ENCODE assay signal across 7 mouse cellular contexts in the genomic region with DNA sequence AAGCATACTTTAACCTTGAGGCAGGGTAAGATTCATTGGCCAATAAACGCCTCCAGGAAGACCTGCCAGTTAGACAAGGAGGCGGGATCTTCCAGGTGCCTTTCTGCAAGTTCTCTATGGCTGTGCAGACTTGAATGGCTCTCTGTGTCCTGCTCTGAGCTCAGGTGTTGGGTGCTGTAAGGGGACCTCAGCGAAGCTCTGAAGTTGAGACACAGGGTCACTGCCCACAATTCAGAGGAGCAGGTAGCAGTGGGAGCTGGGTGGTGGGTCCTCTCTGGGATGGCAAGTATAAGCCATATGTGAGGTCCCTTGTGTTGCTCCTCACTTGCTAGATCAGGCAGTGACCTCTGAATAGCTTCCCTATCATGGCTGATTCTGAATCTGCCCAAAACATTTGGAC.
DNase-seq lines count a peak whose midpoint lies in the region; TF ChIP-seq lines count a peak whose summit lies in the region.
"Not testable (repeated sequence)": the region's sequence is repeated elsewhere in the genome, so short reads cannot be mapped to it uniquely, and the experiment has no call there.

No protein-coding gene starts in this region.

- H3K4me3 ChIP-seq in E14TG2a.4 (replicated peaks; ENCODE audit: low read length) (peak overlapping the region; percentile 78), ES-Bruce4 (ENCODE audit: low read depth, low read length) (peak overlapping the region; percentile 87), ES-E14 (ENCODE audit: insufficient read depth in 1 of 2, low read depth in 1 of 2, low read length in 2 of 2, poor library complexity in 1 of 2, severe bottlenecking in 1 of 2) (peak overlapping the region; percentile 71 to 92)

- DNase-seq in ES-CJ7 (ENCODE audit: low read depth, low spot score) (peak; percentile 67), ES-E14 (ENCODE audit: low read depth, low spot score) (peak; percentile 66), R1 (ENCODE audit: low read depth, low spot score) (peak; percentile 79), ZHBTc4 (ENCODE audit: low read depth, low spot score) (peak; percentile 60)
- peak; percentile 91 for DNase-seq in heart, adult 11 months

- H3K27ac ChIP-seq in ES-Bruce4 (ENCODE audit: insufficient read depth, low read length): peak overlapping the region; percentile 98
- peak overlapping the region; percentile 99 for H3K27ac ChIP-seq in ES-E14 (ENCODE audit: insufficient read depth, low read depth, low read length, poor library complexity, severe bottlenecking)

- TF ChIP-seq EP300 in ES-Bruce4 (IDR thresholded peaks at IDR 0.05; ENCODE audit: insufficient read depth, low read depth, low read length): not testable (repeated sequence)

- H3K27me3 ChIP-seq in E14TG2a.4 (ENCODE audit: insufficient read depth, low read length); ES-Bruce4 (ENCODE audit: control insufficient read depth, insufficient read depth, low read length, poor library complexity, severe bottlenecking): not testable (repeated sequence)

- H3K36me3 ChIP-seq in E14TG2a.4 (ENCODE audit: insufficient read depth, low read length); ES-Bruce4 (ENCODE audit: control insufficient read depth, insufficient read depth, low read length, poor library complexity, severe bottlenecking); ES-E14 (ENCODE audit: control insufficient read depth, insufficient read depth, low read length, poor library complexity, severe bottlenecking): not testable (repeated sequence)

- not testable (repeated sequence) for TF ChIP-seq CTCF in E14TG2a.4 (conservative IDR thresholded peaks at IDR 0.05; ENCODE audit: low read length); ES-Bruce4 (IDR thresholded peaks at IDR 0.05; ENCODE audit: low read depth, low read length)

- H3K9ac ChIP-seq in ES-Bruce4 (ENCODE audit: low read depth, poor library complexity, severe bottlenecking): peak overlapping the region; percentile 78
- peak overlapping the region; percentile 84 for H3K9ac ChIP-seq in ES-E14 (ENCODE audit: insufficient read depth, low read depth, low read length, poor library complexity, severe bottlenecking)

- not testable (repeated sequence) for H3K9me3 ChIP-seq in E14TG2a.4 (ENCODE audit: low read length); ES-Bruce4 (replicated peaks; ENCODE audit: control insufficient read depth, insufficient read depth, low read length, poor library complexity, severe bottlenecking); ES-E14 (ENCODE audit: control insufficient read depth, insufficient read depth, low read depth, low read length)

- in situ Hi-C loops in ES-E14 (cut with MboI; ENCODE audit: low sequenced_read_pairs in 2 of 2, unreplicated experiment in 2 of 2): loop anchor here in 1 of 2 experiments (10.0 kb wide), 1 partner anchor 641 kb away; no protein-coding TSS in a partner anchor

- H3K4me1 ChIP-seq in E14TG2a.4 (replicated peaks; ENCODE audit: low read depth, low read length); ES-Bruce4 (ENCODE audit: control insufficient read depth, insufficient read depth, low read length); ES-E14 (ENCODE audit: control insufficient read depth in 2 of 2, insufficient read depth in 2 of 2, low read length in 2 of 2, poor library complexity in 1 of 2): not testable (repeated sequence)

- not testable (repeated sequence) for TF ChIP-seq POLR2A in ES-Bruce4 (IDR thresholded peaks at IDR 0.05; ENCODE audit: insufficient read depth, low read length)

Comparison
In these comparisons a context has a peak if more than half of its experiments do, and no peak if none do; other contexts are left out.
1. Peak in every context shown above with its lines: DNase-seq, H3K4me3 ChIP-seq and H3K27ac ChIP-seq.